Mouse (Mus musculus): ENCODE data around the gene Olfr1507.

DNA sequence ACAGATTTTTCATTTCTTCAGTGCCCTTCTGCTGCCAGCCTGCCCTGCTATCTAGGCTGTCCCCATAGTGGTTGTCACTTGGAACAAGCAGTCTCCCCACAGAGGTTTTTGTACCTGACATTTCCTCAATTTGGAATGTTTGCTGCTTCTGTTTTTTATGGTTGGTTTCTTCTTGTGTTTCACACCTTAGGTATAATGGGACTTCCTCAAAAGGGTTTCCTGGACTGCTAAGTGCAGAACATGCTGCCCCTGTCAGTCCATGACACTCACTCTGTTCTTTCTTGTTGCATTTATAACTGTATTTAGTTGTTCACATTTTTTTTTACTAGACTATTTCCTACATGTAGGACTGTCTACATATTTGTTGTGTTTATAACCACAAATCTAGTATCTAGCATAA is 33.6 kb downstream of the Olfr1507 start:
- TF ChIP-seq CTCF (IDR thresholded peaks at IDR 0.05; ENCODE audit: low read depth, low read length): no peak
- TF ChIP-seq POLR2A (IDR thresholded peaks at IDR 0.05; ENCODE audit: borderline replicate concordance, low read depth, low read length): no peak
